Mouse (Mus musculus): ENCODE measurements around the gene Eml5.

Gene Eml5

GRCm38 (mm10) chr12:98900881-98901801 lies at the start of gene Eml5:
Gene Eml5, minus strand, starts transcription at chr12:98901484.
- peak; percentile 73 to 83 for DNase-seq

DNA sequence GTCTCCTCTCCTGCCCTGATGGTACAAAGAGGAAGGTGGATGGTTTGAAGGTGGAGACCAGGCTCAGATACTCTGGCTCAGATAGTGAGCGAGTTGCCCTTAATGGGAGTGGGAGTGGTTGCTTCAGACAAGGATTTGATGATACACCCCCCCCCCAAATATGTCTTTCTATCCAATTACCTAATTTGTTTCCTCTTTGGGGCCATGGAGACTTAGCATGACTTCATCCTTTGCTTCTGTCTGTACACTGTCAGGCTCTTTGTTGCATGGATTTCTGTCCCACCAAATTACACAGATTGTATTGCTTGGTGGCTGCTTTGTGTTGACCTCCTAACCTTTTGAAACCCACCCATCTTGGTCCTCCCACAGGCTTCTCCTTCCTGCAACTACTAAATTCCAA lies 31.6 kb upstream of the Eml5 start:
- DNase-seq, result no peak

DNA sequence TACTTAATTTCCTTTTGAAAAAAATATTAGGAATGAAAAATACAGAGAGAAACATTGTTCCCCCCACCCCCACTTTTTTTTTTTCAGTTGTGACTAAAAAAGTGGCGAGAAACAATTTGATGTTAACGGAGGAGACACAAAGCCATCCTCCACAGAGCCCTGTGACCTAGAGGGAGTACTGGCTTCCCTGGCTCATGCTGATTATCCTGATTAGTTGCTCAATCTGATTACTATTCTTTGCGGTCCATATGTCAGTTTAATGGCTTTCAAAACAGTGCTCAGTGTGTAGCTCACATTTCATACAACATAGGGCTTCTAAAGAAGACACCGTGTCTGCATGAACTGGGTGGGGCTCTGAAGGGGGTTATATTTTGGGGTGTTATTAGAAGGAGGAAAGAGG lies 31.2 kb upstream of the Eml5 start:
- DNase-seq, result no peak

GRCm38 (mm10) chr12:98931174-98931573 lies 29.9 kb upstream of the Eml5 start:
- DNase-seq, result no peak

GRCm38 (mm10) chr12:98920194-98920991 lies 19.1 kb upstream of the Eml5 start, which contains the start of gene Ttc8:
Gene Ttc8, plus strand, starts transcription at chr12:98920574.
- peak; percentile 60 to 76 for DNase-seq

- DNase-seq, result no peak
These were observed 8.8 kb upstream of the Eml5 start for GRCm38 (mm10) chr12:98910096-98910495.

DNA sequence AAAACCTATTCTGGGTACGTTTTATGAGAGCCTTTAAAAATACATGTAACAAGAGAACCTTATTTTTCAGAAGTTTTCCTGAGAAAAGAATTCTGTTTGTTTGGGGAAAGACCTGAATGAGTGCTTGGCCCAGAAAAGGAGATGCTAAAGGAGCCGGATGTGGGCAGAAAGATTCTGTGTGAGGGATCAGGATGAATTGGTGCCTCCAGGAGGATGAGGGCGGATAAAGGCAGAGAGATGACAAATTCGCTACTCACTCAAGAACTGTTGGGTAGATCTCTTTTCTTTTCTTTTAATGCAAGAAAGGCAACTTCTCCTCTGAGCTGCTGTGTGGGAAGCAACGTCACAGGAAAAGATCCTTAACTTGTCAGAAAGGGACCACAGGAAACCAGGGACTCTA lies 4.2 kb upstream of the Eml5 start:
- no peak for DNase-seq

GRCm38 (mm10) chr12:98900341-98900880 lies 873 bp downstream of the Eml5 start:
- no peak for DNase-seq

GRCm38 (mm10) chr12:98899676-98900075 lies 1.6 kb downstream of the Eml5 start:
- no peak for DNase-seq

GRCm38 (mm10) chr12:98896761-98897160 lies 4.5 kb downstream of the Eml5 start:
- DNase-seq, result no peak

DNA sequence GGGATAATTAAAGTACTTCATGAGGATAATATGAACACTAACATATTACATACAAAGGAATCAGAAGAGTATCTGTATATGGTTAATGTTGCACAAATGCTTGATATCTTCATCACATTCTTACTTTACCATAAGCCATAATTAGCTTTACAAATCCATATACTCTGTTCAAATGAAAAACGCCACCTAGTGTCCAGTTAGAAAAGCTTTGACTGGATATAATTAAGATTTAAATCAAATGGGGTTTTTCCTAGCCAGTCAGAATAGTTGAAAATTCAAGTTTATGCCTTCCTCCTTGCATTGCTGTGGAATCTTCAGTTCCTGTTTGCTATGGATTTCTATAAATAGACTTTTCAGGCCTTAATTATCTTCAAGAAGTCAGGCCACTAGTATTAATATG lies 16.8 kb downstream of the Eml5 start:
- DNase-seq, result no peak

DNA sequence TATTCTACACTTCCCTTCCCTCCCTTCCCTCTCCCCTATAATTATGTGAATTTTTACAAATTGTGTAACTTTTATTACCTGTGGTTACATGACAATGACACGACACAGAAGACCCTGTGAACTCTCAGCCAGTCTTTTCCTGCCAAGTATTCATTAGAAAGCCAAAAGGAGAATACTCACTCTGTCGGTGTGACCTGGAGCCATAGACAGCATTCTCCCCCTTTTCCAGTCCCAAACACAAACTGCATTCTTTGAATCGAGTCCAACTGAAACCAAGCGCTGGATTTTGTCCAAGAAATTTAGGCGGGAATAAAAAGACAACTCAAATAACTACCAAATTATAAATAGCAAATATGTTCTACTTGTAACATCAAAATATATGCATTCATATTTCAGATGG lies 19.5 kb downstream of the Eml5 start:
- no peak for DNase-seq

- no peak for DNase-seq
These were observed 22.6 kb downstream of the Eml5 start for GRCm38 (mm10) chr12:98878693-98879092.

GRCm38 (mm10) chr12:98875216-98875615 lies 26.1 kb downstream of the Eml5 start:
- no peak for DNase-seq

- DNase-seq, result no peak
These were observed 28.4 kb downstream of the Eml5 start for GRCm38 (mm10) chr12:98872836-98873235.

GRCm38 (mm10) chr12:98863436-98863835 lies 37.8 kb downstream of the Eml5 start:
- DNase-seq, result no peak

DNA sequence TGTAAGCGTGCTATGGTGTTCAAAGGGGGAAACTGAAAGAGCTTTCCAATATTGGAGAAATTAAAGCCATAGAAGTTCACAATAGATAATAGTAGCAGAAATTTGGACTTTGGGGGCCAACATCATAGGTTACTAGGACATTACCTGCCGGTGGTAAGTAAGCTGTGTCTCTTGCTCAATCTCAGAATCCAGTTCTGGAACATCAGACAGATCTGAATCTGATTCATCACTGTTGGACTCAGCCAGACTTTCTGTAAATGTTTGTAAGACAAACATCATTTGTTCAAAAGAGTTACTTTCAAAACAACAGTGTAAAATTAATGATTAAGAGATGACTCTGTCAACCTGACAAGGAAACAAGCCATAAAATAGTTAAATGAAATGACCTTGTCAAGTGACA lies 41.0 kb downstream of the Eml5 start:
- DNase-seq, result no peak

DNA sequence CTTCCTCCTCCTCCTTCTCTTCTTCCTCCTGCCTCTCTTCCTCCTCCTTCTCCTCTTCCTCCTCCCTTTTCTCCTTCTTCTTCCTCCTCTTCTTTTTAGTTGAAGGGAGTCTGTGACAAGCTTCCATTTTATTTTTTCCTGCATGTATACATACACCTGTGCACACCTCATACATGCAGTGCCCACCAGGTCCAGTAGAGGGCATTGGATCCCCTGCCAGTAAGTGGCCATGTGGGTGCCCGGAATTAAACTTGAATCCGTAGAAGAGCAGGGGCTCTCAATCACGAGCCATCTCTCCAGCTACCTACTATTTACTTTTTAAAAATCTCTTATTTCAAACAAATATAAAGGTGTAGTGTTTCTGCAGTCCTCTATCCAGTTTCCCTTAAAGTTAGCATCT lies 50.5 kb downstream of the Eml5 start:
- DNase-seq, result peak; percentile 28 to 63

DNA sequence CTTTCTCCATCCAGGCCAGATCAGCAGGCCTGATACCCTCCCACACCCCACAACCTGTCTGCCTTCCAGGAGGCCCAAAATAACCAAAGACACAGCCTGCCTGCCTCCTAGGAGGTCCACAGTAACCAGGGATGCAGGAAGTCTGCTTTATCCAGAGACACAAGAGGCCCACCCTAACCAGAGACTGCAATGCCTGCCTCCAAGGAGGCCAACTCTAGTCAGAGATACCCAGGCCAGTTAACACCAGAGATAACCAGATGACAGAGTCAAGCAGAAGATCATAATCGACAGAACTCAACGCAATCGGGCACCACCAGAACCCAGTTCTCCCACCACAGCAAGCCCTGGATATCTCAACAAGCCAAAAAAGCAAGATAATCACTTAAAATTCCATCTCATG lies 56.5 kb downstream of the Eml5 start:
- DNase-seq, result no peak

GRCm38 (mm10) chr12:98840135-98840534 lies 61.1 kb downstream of the Eml5 start:
- DNase-seq, result no peak

GRCm38 (mm10) chr12:98837940-98838339 lies 63.3 kb downstream of the Eml5 start:
- DNase-seq, result no peak

- DNase-seq, result no peak
These were observed 65.8 kb downstream of the Eml5 start for GRCm38 (mm10) chr12:98835466-98835865.

DNA sequence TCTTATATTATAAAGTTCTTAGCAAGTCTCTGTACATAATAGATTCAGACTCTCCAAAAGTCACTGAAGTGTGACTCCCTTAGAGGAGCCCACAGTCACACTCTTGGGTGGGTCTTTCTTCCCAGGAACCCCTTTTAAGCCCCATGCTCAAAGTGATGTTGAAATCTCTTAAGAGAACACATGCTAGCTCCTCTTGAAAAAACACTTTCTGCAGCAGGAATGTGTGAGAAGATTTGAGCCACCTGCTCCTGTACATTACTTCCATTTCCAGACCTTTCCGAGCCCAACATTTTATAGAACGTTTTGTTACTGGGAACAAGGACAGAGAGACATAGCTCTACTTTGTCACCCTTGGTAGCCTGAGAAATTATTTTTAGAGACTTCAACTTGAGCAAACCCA lies 66.4 kb downstream of the Eml5 start:
- no peak for DNase-seq

DNA sequence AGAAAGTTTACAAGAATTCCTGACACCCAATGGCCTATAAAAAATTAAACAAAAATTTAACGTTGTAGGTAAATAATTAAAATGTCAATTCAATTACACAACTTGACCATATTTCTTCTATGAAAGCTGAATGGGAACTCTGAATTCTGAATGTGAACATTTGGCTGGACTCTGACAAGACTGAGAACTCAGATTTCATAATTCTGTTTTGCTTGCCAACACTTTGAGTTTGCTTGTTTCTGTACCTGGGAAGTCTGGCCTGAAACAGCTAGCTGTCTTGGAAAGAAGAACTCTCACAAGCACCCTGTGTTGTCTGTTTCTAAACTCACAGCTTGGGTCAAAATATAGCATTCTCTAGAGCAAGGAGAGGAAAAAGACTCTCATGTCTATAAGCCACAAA lies 67.4 kb downstream of the Eml5 start:
- no peak for DNase-seq

Measured in spleen, adult 18-20 months (tissue).